Mouse (Mus musculus) kidney, postnatal 25 days (tissue): ENCODE data around the gene Phgr1.
A peak's percentile ranks its signal among the peaks of the same experiment; 100 is the strongest.

Source experiments
- DNase-seq, 2 experiments: peaks; one replicate each; pipeline ENCODE4 v3.0.0; 2021; ENCODE audit warnings: mixed read lengths in 2 of 2

The Phgr1 gene

DNA sequence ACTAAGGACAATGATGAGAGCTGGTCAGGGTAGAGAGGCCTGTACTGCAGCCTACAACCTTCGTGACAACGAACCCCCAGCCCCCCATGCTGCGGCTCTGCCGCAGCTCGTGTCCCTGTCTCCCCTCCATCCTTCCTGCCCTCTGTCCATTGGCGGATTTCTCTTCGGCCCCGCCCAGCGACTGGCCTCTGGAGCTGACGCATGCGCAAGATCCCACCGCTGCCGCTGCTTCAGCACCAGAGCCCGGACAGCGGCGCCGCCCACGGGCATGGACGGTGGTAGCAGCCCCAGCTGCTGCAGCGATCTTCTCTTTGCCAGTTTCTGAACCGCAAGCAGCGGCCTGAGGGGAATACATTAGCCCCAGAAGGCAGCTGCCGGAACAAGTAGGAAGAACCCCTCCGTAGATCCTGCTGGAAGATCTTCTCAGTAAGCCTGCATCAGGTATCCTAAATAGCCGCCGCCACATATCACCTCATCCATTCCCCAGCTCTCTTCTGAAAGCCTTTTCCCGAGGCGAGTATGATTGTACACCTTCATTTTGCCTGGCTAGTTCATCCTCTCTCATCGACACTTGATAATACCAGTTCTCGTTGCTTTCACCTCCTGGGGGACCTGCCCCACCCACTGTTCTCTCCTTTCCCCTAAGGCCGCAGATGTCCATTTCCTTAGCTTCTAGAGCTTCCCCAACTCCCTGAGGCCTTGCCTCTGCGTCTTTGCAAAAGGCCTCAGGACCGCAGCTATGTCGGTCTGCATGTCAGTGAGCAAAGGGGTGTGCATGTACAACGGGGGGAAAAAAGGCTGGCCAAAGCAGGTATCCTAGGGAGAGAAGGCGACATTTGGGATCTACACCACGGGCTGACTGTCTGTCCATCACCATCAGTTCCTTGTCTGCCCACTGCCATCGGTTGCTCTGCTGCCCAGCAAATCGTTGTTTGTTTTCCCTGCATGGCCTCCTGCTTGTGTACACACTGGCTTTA lies 7.2 kb downstream of the Phgr1 start, which contains the start of gene Disp2:
Gene Disp2 (plus strand): TSS at position 216 of the 977 bp plus-strand sequence.
- peak; percentile 95 to 96 for DNase-seq

DNA sequence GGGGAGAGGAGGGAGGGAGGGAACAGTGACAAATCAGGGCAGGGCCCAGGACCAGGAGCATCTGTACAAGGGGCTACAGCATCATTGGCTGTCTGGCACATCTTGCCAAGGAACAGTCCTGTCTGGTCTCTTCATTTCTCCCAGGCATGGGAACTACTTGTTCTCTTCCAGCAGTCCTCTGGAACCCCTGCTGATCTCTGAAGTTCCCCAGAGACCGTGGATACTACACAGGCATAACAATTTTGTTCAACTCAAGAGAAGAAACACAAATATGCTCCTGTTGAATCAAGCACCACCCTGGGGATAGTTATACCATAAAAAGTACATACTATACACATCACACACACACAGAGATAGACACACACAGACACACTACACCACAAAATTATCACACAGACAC lies 8.5 kb downstream of the Phgr1 start:
- DNase-seq = no peak

- no peak for DNase-seq
These were observed 9.7 kb downstream of the Phgr1 start for GRCm38 (mm10) chr2:118782303-118782702.

- DNase-seq = no peak
These were observed 10.5 kb downstream of the Phgr1 start for GRCm38 (mm10) chr2:118783093-118783492.

GRCm38 (mm10) chr2:118783663-118784062 lies 11.1 kb downstream of the Phgr1 start:
- DNase-seq = no peak

- no peak for DNase-seq
These were observed 14.0 kb downstream of the Phgr1 start for GRCm38 (mm10) chr2:118786525-118786924.

DNA sequence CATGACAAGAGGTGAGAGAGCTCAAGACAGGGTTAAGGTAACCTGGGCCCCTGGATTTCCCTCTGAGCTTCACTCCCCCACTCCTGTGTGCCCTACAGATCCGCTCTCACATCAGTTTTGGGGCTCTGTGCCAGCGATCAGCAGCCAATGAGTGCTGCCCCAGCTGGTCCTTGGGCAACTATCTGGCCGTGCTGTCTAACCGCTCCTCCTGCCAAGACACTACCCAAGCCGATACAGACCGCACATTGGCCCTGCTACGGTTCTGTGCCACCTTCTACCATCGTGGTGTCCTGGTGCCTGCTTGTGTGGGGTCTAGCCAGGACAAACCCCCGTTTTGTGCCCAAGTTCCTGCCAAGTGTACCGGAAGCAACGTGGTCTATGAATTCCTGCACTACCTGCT lies 16.9 kb downstream of the Phgr1 start:
- DNase-seq = no peak

- no peak for DNase-seq
These were observed 17.6 kb downstream of the Phgr1 start for GRCm38 (mm10) chr2:118790221-118790550.

GRCm38 (mm10) chr2:118790551-118791525 lies 18.3 kb downstream of the Phgr1 start:
- peak; percentile 76 for DNase-seq

GRCm38 (mm10) chr2:118791591-118792258 lies 19.2 kb downstream of the Phgr1 start:
- DNase-seq = no peak

DNA sequence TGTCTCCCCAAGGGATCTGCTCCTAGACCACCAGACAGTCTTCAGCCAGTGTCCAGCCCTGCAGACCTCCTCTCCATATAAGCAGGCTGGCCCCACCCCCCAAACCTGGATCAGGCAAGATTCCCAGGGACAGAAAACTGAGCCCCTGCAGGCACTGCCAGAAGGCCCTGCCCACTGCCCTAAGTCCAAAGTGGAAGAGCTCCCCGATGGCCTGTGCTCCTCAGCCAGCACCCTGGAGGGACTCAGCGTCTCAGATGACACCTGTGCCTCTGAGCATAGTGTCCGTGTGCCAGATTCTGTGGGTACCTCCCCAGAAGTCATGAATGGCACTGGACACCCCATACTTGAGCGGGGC lies 19.7 kb downstream of the Phgr1 start:
- DNase-seq = no peak

DNA sequence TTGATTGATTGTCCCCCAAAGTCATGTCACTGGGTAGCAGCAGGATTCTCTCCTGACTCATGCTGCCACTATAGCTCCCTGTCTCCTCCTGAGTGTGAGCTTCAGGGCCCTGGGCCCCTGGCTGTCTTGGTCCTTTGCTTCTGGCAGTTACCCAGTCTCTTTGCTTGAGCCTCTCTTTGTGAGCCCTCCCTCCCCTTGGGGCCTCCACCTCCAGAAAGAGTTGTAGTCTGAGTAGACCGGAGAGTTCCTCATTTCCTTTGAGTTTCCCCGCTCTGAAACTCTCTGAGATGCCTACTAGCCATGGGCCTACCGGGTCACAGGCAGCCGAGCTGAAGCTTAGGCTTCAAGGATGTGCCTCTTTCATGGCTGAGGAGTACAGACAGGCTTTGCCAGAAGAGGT lies 21.1 kb downstream of the Phgr1 start:
- DNase-seq = no peak

- DNase-seq = no peak
These were observed 30.1 kb downstream of the Phgr1 start for GRCm38 (mm10) chr2:118802542-118803118.

DNA sequence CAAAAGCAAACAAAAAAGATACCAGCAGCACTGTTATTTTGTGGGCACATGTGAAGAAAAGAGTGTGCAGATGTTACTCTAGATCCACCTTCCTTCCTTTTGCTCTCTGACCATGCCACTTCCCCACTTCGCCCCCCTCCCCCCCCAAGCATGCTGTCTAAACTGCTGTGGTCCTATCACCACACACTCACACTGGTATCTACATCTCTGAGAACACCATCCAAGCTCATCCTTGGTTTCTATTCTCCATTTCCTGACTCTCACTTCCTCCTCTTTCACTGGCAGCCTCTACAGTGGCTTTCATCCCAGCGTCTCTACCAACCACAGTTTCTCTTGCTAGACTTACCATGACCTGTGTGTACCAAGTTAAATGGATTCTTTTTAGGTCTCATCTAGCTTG lies 31.9 kb downstream of the Phgr1 start:
- DNase-seq = no peak

GRCm38 (mm10) chr2:118805137-118805536 lies 32.6 kb downstream of the Phgr1 start:
- no peak for DNase-seq

DNA sequence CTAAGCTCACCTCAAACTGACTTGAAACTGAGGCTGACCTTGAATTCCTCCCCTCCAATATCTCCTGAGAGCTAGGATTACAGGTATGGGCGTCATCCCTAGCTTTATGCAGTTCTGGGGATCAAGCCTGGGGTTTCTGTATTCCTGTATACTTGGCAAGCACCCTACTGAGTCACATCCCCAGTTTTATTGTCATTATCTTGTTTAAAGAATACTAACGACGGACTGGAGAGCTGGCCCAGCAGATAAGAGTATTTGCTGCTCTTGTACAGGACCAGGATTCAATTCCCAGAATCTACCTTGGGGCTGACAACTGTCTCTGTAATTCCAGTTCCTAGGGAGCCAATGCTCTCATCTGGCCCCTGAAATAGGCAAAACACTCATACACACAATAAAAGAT lies 33.2 kb downstream of the Phgr1 start:
- DNase-seq = no peak

DNA sequence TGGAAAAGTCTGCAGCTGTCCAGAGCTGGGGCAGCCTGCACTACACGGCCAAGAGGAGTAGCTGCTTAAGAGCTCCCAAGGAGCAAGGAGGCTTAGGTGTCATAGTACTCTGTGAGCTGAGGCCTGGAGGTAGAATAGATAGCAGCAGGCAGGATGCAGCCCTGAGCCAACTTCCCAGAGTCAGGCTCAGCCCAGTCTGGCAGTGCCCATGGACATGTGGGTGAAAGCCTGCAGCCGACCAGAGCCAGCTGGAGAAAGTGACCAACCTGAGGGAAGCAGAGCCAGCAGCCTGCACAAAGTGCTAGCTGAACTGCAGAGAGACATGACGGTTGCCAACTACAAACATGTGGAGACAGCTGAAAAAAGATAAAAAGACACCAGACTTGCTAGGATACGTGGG lies 34.3 kb downstream of the Phgr1 start:
- DNase-seq = peak in 1 of 2 experiments; percentile 52

- DNase-seq = no peak
These were observed 38.3 kb downstream of the Phgr1 start for GRCm38 (mm10) chr2:118810861-118811260.

GRCm38 (mm10) chr2:118812724-118813123 lies 40.2 kb downstream of the Phgr1 start:
- no peak for DNase-seq

GRCm38 (mm10) chr2:118813981-118814836 lies 41.6 kb downstream of the Phgr1 start, which contains the start of gene Knstrn:
TSS of gene Knstrn (plus strand) at chr2:118814003.
- DNase-seq = peak; percentile 93 to 94

- DNase-seq = no peak
These were observed 50.2 kb downstream of the Phgr1 start for GRCm38 (mm10) chr2:118822800-118823199.
